Mouse (Mus musculus): ENCODE measurements around the gene 6030452D12Rik.

- TF ChIP-seq POLR2A (IDR thresholded peaks at IDR 0.05; ENCODE audit: extremely low read depth, insufficient read depth, low read length): no peak
- TF ChIP-seq CTCF (IDR thresholded peaks at IDR 0.05; ENCODE audit: extremely low read depth, insufficient read depth, low read length): no peak
Measured at GRCm38 (mm10) chr8:106509079-106509780, 8.9 kb downstream of the 6030452D12Rik start.
